Mouse (Mus musculus): ENCODE measurements around the gene Tmem126b.

Gene Tmem126b

GRCm38 (mm10) chr7:90475793-90476312, at the start of gene Tmem126b:
Gene Tmem126b, minus strand, starts transcription at chr7:90476001.
- in situ Hi-C loops (cut with MboI, MseI) = loop anchor here (5.0 kb wide), 1 partner anchor 39 kb away; no protein-coding TSS in a partner anchor

GRCm38 (mm10) chr7:90512293-90512692, 36.5 kb upstream of the Tmem126b start:
- in situ Hi-C loops (cut with MboI, MseI) = no loop called here

GRCm38 (mm10) chr7:90508124-90508523, 32.3 kb upstream of the Tmem126b start:
- in situ Hi-C loops (cut with MboI, MseI) = no loop called here

GRCm38 (mm10) chr7:90482607-90483006, 6.8 kb upstream of the Tmem126b start:
- in situ Hi-C loops (cut with MboI, MseI) = no loop called here

GRCm38 (mm10) chr7:90476313-90477245, 778 bp upstream of the Tmem126b start, which contains the start of gene Dlg2:
Gene Dlg2, plus strand, starts transcription at chr7:90476672.
- in situ Hi-C loops (cut with MboI, MseI) = loop anchor here (5.0 kb wide), 1 partner anchor 39 kb away; no protein-coding TSS in a partner anchor

GRCm38 (mm10) chr7:90473511-90473910, 2.3 kb downstream of the Tmem126b start:
- in situ Hi-C loops (cut with MboI, MseI) = loop anchor here (25.0 kb wide), 2 partner anchors 486 to 1136 kb away; partner anchors contain the start of gene Eed

- in situ Hi-C loops (cut with MboI, MseI) = loop anchor here (25.0 kb wide), 2 partner anchors 474 to 1124 kb away; partner anchors contain the start of gene Eed
Observed at GRCm38 (mm10) chr7:90461441-90461840, 14.4 kb downstream of the Tmem126b start.

GRCm38 (mm10) chr7:90460930-90461329, 14.9 kb downstream of the Tmem126b start:
- in situ Hi-C loops (cut with MboI, MseI) = loop anchor here (25.0 kb wide), 2 partner anchors 474 to 1124 kb away; partner anchors contain the start of gene Eed

GRCm38 (mm10) chr7:90460330-90460729, 15.5 kb downstream of the Tmem126b start:
- in situ Hi-C loops (cut with MboI, MseI) = loop anchor here (25.0 kb wide), 2 partner anchors 473 to 1123 kb away; partner anchors contain the start of gene Eed

GRCm38 (mm10) chr7:90457517-90457916, 18.3 kb downstream of the Tmem126b start:
- in situ Hi-C loops (cut with MboI, MseI) = loop anchor here (25.0 kb wide), 2 partner anchors 470 to 1120 kb away; partner anchors contain the start of gene Eed

GRCm38 (mm10) chr7:90456845-90457468, 18.8 kb downstream of the Tmem126b start, which contains the start of gene Tmem126a:
Gene Tmem126a, minus strand, starts transcription at chr7:90457229.
- in situ Hi-C loops (cut with MboI, MseI) = loop anchor here (25.0 kb wide), 2 partner anchors 470 to 1120 kb away; partner anchors contain the start of gene Eed

- in situ Hi-C loops (cut with MboI, MseI) = loop anchor here (25.0 kb wide), 2 partner anchors 469 to 1119 kb away; partner anchors contain the start of gene Eed
Observed at GRCm38 (mm10) chr7:90456149-90456844, 19.5 kb downstream of the Tmem126b start.

- in situ Hi-C loops (cut with MboI, MseI) = no loop called here
Observed at GRCm38 (mm10) chr7:90444206-90444605, 31.6 kb downstream of the Tmem126b start.

- in situ Hi-C loops (cut with MboI, MseI) = no loop called here
Observed at GRCm38 (mm10) chr7:90443101-90444091, 32.4 kb downstream of the Tmem126b start.

- in situ Hi-C loops (cut with MboI, MseI) = no loop called here
Observed at GRCm38 (mm10) chr7:90442518-90443080, 33.2 kb downstream of the Tmem126b start, which contains the start of gene Crebzf. Gene Crebzf, plus strand, starts transcription at chr7:90442729.

- in situ Hi-C loops (cut with MboI, MseI) = no loop called here
Observed at GRCm38 (mm10) chr7:90442070-90442469, 33.7 kb downstream of the Tmem126b start.

GRCm38 (mm10) chr7:90440044-90440443, 35.8 kb downstream of the Tmem126b start:
- in situ Hi-C loops (cut with MboI, MseI) = no loop called here

GRCm38 (mm10) chr7:90432221-90432620, 43.6 kb downstream of the Tmem126b start:
- in situ Hi-C loops (cut with MboI, MseI) = no loop called here

GRCm38 (mm10) chr7:90427006-90427405, 48.8 kb downstream of the Tmem126b start:
- in situ Hi-C loops (cut with MboI, MseI) = no loop called here

All from T-helper 2 cell (primary cell).